Mouse (Mus musculus) forebrain, embryonic 16.5 days (tissue): ENCODE data around the gene Dpm3. TPM values are rescaled to one million over a fixed set of nuclear protein-coding genes. Genes with fewer than 3 reads are reported as not detected.
"Not testable (repeated sequence)": the region's sequence is repeated elsewhere in the genome, so short reads cannot be mapped to it uniquely, and the experiment has no call there.

Experiments
- ATAC-seq: fragments of 200-750 bp; cut with Nextera tagmentation; 2 replicates; pipeline ENCODE4 v1.8.0; 2017; ENCODE audit warnings: mild to moderate bottlenecking, moderate library complexity
- H3K27ac ChIP-seq: fragments of 300-500 bp; sonication (generic); 2 replicates; pipeline ENCODE4 v1.5.1; 2014; ENCODE audit warnings: low read length, control low read depth
- H3K27me3 ChIP-seq: fragments of 300-500 bp; sonication (generic); replicated peaks from 2 replicates; pipeline ENCODE4 v1.6.1; 2014; ENCODE audit warnings: low read length; ENCODE audit not compliant: control insufficient read depth, insufficient read depth
- H3K36me3 ChIP-seq: fragments of 300-500 bp; sonication (generic); 2 replicates; pipeline ENCODE4 v1.6.1; 2014; ENCODE audit not compliant: control insufficient read depth, insufficient read depth
- H3K4me1 ChIP-seq: fragments of 300-500 bp; sonication (generic); replicated peaks from 2 replicates; pipeline ENCODE4 v1.6.1; 2014; ENCODE audit warnings: low read length; ENCODE audit not compliant: control insufficient read depth, insufficient read depth
- H3K4me2 ChIP-seq: fragments of 300-500 bp; sonication (generic); 2 replicates; pipeline ENCODE4 v1.6.1; 2014; ENCODE audit warnings: mild to moderate bottlenecking, low read length, control low read depth
- H3K4me3 ChIP-seq: fragments of 300-500 bp; sonication (generic); replicated peaks from 2 replicates; pipeline ENCODE4 v1.5.1; 2014; ENCODE audit warnings: mild to moderate bottlenecking, low read length, control low read depth
- H3K9ac ChIP-seq: fragments of 300-500 bp; sonication (generic); replicated peaks from 2 replicates; pipeline ENCODE4 v1.6.1; 2014; ENCODE audit warnings: low read depth, low read length, control low read depth
- H3K9me3 ChIP-seq: fragments of 300-500 bp; sonication (generic); 2 replicates; pipeline ENCODE4 v1.6.1; 2016; ENCODE audit warnings: low read length; ENCODE audit not compliant: control insufficient read depth
- WGBS: fragments of 180-500 bp; shearing (Covaris S2); extraction: QIAGEN DNeasy Blood & Tissue Kit; methylation state at CpG from one replicate; pipeline ENCODE4 v1.1.7; 2014; 5-methylcytosine and 5-hydroxymethylcytosine counted together
- polyA plus RNA-seq: library from polyadenylated mRNA; unstranded; fragments of >200 nt; fragmentation: Nextera tagmentation; extraction: Ambion mirVana; gene quantifications from 2 replicates; pipeline ENCODE4 v1.2.1, GENCODE M21; 2015

The Dpm3 gene
- polyA plus RNA-seq: 67.0 and 73.5 TPM in 2 replicates

DNA sequence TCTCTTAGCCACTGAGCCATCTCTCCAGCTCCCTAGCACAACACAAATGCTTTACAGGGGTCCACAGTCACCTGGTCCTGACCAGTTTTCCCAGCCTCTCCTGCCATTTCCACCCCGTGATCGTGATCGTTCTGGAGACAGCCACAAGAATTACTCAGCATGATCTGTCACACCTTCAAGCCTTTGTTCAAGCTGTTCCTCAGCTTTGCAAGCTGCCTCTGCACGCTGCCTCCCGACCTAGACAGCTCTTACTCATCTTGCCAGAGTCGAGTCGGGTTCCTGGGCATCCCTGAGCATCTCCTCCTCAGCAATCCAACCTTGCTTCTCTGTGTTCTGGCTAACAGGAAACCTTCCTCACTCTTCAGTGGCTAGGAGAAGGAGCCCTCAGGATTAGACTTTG is at the start of gene Dpm3:
Dpm3 (plus strand) TSS at position 283 of the 400 bp plus-strand sequence.
- Histone ChIP-seq H3K4me3 (no peak within 1 kb of the TSS), H3K27ac (no peak within 1 kb of the TSS), H3K4me2 (no peak within 1 kb of the TSS), H3K27me3 (no peaks in the 10 kb centered on the region), H3K9ac (no peak within 1 kb of the TSS), H3K36me3 (no peaks in the 10 kb centered on the region), H3K4me1 (no peaks in the 10 kb centered on the region), H3K9me3 (no peaks in the 10 kb centered on the region)
- ATAC-seq: no peak
- 56% methylated on average over 7 of the region's 7 CpGs for WGBS

DNA sequence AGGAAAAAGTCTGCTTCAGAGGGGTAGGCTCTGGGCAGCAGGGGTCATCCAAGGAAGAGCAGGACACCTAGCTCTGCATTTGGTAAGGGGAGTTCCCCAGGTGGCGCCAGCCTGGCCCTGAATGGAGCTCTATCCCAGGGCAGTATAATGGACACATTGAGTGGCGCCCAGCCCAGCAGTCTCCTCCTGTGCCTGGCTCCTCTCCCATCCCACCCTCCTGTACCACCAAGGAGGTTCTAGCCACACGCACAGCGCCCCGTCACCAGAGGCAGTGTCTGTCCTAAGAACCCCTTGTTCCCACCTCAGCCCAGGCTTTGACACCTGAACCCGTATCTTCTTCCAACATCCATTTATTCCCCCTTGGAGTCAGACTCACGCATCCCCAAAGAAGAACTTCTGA is 49.4 kb upstream of the Dpm3 start:
- Histone ChIP-seq H3K27ac (no peak overlapping the region), H3K9ac (no peak overlapping the region), H3K36me3 (peaks cover 24% of the 10 kb centered on the region), H3K27me3 (no peaks in the 10 kb centered on the region), H3K4me2 (no peak overlapping the region), H3K4me3 (no peak overlapping the region), H3K9me3 (no peaks in the 10 kb centered on the region), H3K4me1 (peaks cover 9% of the 10 kb centered on the region)
- 90% methylated on average over 7 of the region's 7 CpGs for WGBS
- no peak for ATAC-seq

DNA sequence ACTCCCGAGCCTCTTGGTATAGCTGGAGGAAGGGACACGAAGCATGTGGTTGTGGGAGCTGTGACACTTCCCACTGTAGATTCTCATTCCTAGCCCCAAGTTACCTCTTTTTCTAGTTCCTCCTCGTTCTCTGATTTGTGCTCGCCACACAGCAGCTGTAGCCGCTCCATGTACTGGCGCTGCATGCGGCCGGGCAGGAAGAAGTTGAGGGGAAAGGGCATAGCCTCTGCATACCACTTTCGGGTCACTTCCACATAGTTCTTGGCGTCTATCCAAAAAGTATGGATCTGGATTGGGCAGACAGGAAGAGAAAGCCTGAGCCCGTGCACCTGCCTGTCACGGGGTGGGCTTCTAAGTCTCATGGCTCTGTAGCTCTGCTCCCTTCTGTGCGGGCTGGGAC is 49.0 kb upstream of the Dpm3 start:
- Histone ChIP-seq H3K4me3 (no peak overlapping the region), H3K27ac (no peak overlapping the region), H3K4me1 (peaks cover 12% of the 10 kb centered on the region), H3K9me3 (no peaks in the 10 kb centered on the region), H3K36me3 (peaks cover 24% of the 10 kb centered on the region), H3K4me2 (no peak overlapping the region), H3K9ac (no peak overlapping the region), H3K27me3 (no peaks in the 10 kb centered on the region)
- no peak for ATAC-seq
- WGBS: 85% methylated on average over 13 of the region's 13 CpGs

DNA sequence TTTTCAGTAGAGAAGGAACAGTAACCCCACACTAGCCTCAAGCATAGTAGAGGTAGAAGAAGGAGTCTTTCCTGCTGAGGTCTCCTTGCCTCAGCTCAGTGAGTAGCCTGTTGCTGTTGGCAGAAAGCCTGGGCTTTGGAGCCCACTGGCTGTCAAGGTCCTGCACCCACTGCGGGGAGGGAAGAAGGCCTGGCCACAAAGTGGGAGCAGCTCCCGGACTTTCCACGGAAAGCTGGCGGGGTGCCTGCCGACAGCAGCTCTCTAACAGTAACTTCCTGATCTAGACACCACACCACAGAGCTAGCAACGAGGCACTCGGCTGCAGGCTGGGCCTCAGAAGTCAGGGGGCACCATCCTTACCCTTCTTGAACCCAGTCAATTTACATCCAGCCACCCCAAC is 48.4 kb upstream of the Dpm3 start:
- H3K4me3 ChIP-seq: no peak overlapping the region
- peaks cover 24% of the 10 kb centered on the region for H3K36me3 ChIP-seq
- H3K9me3 ChIP-seq: no peaks in the 10 kb centered on the region
- H3K4me2 ChIP-seq: no peak overlapping the region
- no peak overlapping the region for H3K27ac ChIP-seq
- WGBS: 92% methylated on average over 7 of the region's 7 CpGs
- H3K27me3 ChIP-seq: no peaks in the 10 kb centered on the region
- H3K4me1 ChIP-seq: peaks cover 17% of the 10 kb centered on the region
- no peak for ATAC-seq
- no peak overlapping the region for H3K9ac ChIP-seq

- Histone ChIP-seq H3K4me3 (peak overlapping the region; percentile 82), H3K9ac (peak overlapping the region; percentile 80), H3K9me3 (no peaks in the 10 kb centered on the region), H3K4me2 (peak overlapping the region; percentile 87), H3K27me3 (no peaks in the 10 kb centered on the region), H3K4me1 (peaks cover 22% of the 10 kb centered on the region), H3K27ac (peak overlapping the region; percentile 98), H3K36me3 (peaks cover 11% of the 10 kb centered on the region; the same call in 1 of the 2 replicates)
- WGBS: under 1% methylated on average over 60 of the region's 69 CpGs
- peak; percentile 86 for ATAC-seq
Observed at GRCm38 (mm10) chr3:89213803-89214530, 45.2 kb upstream of the Dpm3 start.

- WGBS: under 1% methylated on average over 18 of the region's 19 CpGs
- ATAC-seq: peak; percentile 11
- peak within 1 kb of the TSS; percentile 82 for H3K4me3 ChIP-seq
- H3K27me3 ChIP-seq: no peaks in the 10 kb centered on the region
- peaks cover 6% of the 10 kb centered on the region; the same call in 1 of the 2 replicates for H3K36me3 ChIP-seq
- peak within 1 kb of the TSS; percentile 80 for H3K9ac ChIP-seq
- peak within 1 kb of the TSS; percentile 87 for H3K4me2 ChIP-seq
- H3K27ac ChIP-seq: peak within 1 kb of the TSS; percentile 98
- H3K9me3 ChIP-seq: no peaks in the 10 kb centered on the region
- H3K4me1 ChIP-seq: peaks cover 22% of the 10 kb centered on the region
Observed at GRCm38 (mm10) chr3:89214681-89215411, 44.3 kb upstream of the Dpm3 start, which contains the start of gene Thbs3. Gene Thbs3, plus strand, starts transcription at chr3:89215180.

GRCm38 (mm10) chr3:89215853-89216252 is 43.3 kb upstream of the Dpm3 start:
- no peaks in the 10 kb centered on the region for H3K27me3 ChIP-seq
- peak; percentile 43 for ATAC-seq
- H3K27ac ChIP-seq: peak overlapping the region; percentile 98
- H3K4me2 ChIP-seq: peak overlapping the region; percentile 87
- H3K4me1 ChIP-seq: peaks cover 22% of the 10 kb centered on the region
- H3K9me3 ChIP-seq: no peaks in the 10 kb centered on the region
- no peak overlapping the region; the same call in 1 of the 2 replicates for H3K9ac ChIP-seq
- peak overlapping the region; percentile 82 for H3K4me3 ChIP-seq
- no peaks in the 10 kb centered on the region for H3K36me3 ChIP-seq
- 0% methylated on average over 6 of the region's 6 CpGs for WGBS

GRCm38 (mm10) chr3:89216407-89216806 is 42.8 kb upstream of the Dpm3 start:
- H3K4me2 ChIP-seq, H3K4me3 ChIP-seq, H3K9ac ChIP-seq, H3K9me3 ChIP-seq, ATAC-seq, H3K27ac ChIP-seq, H3K27me3 ChIP-seq, H3K36me3 ChIP-seq: not testable (repeated sequence)
- peaks cover 22% of the 10 kb centered on the region for H3K4me1 ChIP-seq
- WGBS: 72% methylated on average over 7 of the region's 7 CpGs

GRCm38 (mm10) chr3:89218271-89218670 is 40.9 kb upstream of the Dpm3 start:
- whole genome bisulfite sequencing: 72% methylated on average over 1 of the region's 1 CpGs

More at GRCm38 (mm10) chr3:89218271-89218670, 40.9 kb upstream of the Dpm3 start:
- Histone ChIP-seq H3K27ac (no peak overlapping the region), H3K36me3 (no peaks in the 10 kb centered on the region), H3K27me3 (no peaks in the 10 kb centered on the region), H3K4me2 (no peak overlapping the region), H3K9ac (no peak overlapping the region), H3K4me1 (peaks cover 18% of the 10 kb centered on the region), H3K4me3 (no peak overlapping the region), H3K9me3 (no peaks in the 10 kb centered on the region)
- ATAC-seq: no peak
